Mouse (Mus musculus) heart, adult 11 months (tissue): ENCODE measurements around the gene Ptov1.
A peak's percentile ranks its signal among the peaks of the same experiment; 100 is the strongest.

ENCODE experiments used
- DNase-seq: peaks from one replicate; pipeline ENCODE4 v3.0.0; 2022

Ptov1 gene

GRCm38 (mm10) chr7:44869697-44870528, at the start of gene Ptov1:
Gene Ptov1, minus strand, starts transcription at chr7:44869788.
- DNase-seq, result peak; percentile 100

- no peak for DNase-seq
Observed at GRCm38 (mm10) chr7:44919127-44919526, 49.5 kb upstream of the Ptov1 start.

- peak; percentile 58 for DNase-seq
Observed at GRCm38 (mm10) chr7:44918219-44918618, 48.6 kb upstream of the Ptov1 start.

GRCm38 (mm10) chr7:44916881-44917280, 47.3 kb upstream of the Ptov1 start:
- peak; percentile 90 for DNase-seq

GRCm38 (mm10) chr7:44916191-44916590, 46.6 kb upstream of the Ptov1 start:
- peak; percentile 92 for DNase-seq

GRCm38 (mm10) chr7:44915314-44915713, 45.7 kb upstream of the Ptov1 start:
- peak; percentile 79 for DNase-seq

GRCm38 (mm10) chr7:44914396-44914795, 44.8 kb upstream of the Ptov1 start:
- peak; percentile 79 for DNase-seq

GRCm38 (mm10) chr7:44908706-44909476, 39.3 kb upstream of the Ptov1 start:
- peak; percentile 91 for DNase-seq

GRCm38 (mm10) chr7:44905430-44905829, 35.8 kb upstream of the Ptov1 start:
- no peak for DNase-seq

- no peak for DNase-seq
Observed at GRCm38 (mm10) chr7:44901230-44901722, 31.7 kb upstream of the Ptov1 start.

GRCm38 (mm10) chr7:44900632-44901031, 31.0 kb upstream of the Ptov1 start:
- DNase-seq, result no peak

- peak; percentile 97 for DNase-seq
Observed at GRCm38 (mm10) chr7:44898607-44899006, 29.0 kb upstream of the Ptov1 start.

- peak; percentile 97 for DNase-seq
Observed at GRCm38 (mm10) chr7:44896499-44896898, 26.9 kb upstream of the Ptov1 start.

GRCm38 (mm10) chr7:44895593-44896434, 26.2 kb upstream of the Ptov1 start, which contains the start of gene Fuz:
Gene Fuz, plus strand, starts transcription at chr7:44896079.
- peak; percentile 99 for DNase-seq

- DNase-seq, result no peak
Observed at GRCm38 (mm10) chr7:44895206-44895592, 25.6 kb upstream of the Ptov1 start.

- DNase-seq, result no peak
Observed at GRCm38 (mm10) chr7:44894175-44894574, 24.6 kb upstream of the Ptov1 start.

GRCm38 (mm10) chr7:44893197-44893596, 23.6 kb upstream of the Ptov1 start:
- DNase-seq, result no peak

GRCm38 (mm10) chr7:44892276-44892921, 22.8 kb upstream of the Ptov1 start, which contains the start of gene Med25:
Gene Med25, minus strand, starts transcription at chr7:44892712.
- DNase-seq, result peak; percentile 99

GRCm38 (mm10) chr7:44891611-44892010, 22.0 kb upstream of the Ptov1 start:
- peak; percentile 95 for DNase-seq

GRCm38 (mm10) chr7:44890737-44891136, 21.1 kb upstream of the Ptov1 start:
- no peak for DNase-seq

GRCm38 (mm10) chr7:44890180-44890579, 20.6 kb upstream of the Ptov1 start:
- DNase-seq, result no peak
